Mouse (Mus musculus) testis, adult 2 months (tissue): ENCODE results near the gene Efhd2.

ENCODE experiments used
- CTCF ChIP-seq: fragments of 200-500 bp; IDR thresholded peaks from 2 replicates; pipeline ENCODE4 v1.5.1; 2012; ENCODE audit warnings: low read depth, mild to moderate bottlenecking, inconsistent platforms, low read length, moderate library complexity; ENCODE audit not compliant: control insufficient read depth, insufficient read depth, insufficient replicate concordance
- POLR2A ChIP-seq: fragments of 200-500 bp; IDR thresholded peaks from 2 replicates; pipeline ENCODE4 v1.6.1; 2012; ENCODE audit warnings: low read depth, mild to moderate bottlenecking, inconsistent platforms, low read length, moderate library complexity; ENCODE audit not compliant: control insufficient read depth

GRCm38 (mm10) chr4:141864506-141864905 is 10.2 kb downstream of the Efhd2 start:
- TF ChIP-seq CTCF (no peak), POLR2A (no peak)
